Mouse (Mus musculus): ENCODE measurements around the gene Ppm1d. TPM values are rescaled to one million over a fixed set of nuclear protein-coding genes. Genes with fewer than 3 reads are reported as not detected.

Ppm1d gene
- polyA plus RNA-seq (2012; rRNA removed): 16.0 and 16.7 TPM in 2 replicates

DNA sequence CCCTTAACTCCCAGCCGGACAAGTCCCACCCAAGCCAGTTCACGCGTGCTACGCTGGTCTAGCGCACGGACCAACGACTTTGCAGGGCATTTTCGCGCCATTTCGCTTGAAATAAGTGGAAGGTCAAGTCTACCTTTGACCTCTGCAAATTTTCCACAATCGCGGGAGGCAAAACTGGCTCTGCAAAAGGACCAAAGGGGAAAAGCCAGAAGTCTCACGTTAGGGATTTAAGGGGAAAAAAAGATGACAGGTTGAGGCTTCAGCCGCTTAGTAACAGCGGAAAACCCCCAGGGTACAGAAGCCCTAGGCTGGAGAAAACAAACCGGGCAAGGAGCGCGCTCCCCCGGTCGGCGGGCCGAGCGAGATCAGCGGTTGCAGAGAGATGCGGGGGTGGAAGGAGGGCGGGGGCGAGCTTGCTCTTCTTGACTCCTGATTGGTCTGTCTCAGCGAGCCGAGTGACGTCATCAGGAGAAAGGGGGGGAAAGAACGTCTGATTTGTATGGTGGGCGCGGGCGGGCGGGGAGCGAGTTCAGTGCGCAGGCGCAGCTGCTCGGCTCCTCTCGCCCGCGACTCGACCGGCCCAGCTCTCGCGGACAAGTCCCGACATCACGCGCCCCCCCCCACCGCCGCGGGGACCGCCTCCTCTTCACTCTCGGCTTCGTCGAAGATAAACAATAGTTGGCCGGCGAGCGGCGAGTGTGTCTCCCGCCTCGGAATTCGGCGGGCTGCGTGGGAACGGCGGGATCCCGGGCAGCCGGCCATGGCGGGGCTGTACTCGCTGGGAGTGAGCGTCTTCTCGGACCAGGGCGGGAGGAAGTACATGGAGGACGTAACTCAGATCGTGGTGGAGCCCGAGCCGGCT lies at the start of gene Ppm1d:
Gene Ppm1d, plus strand, starts transcription at position 532 of the 862 bp plus-strand sequence.

GRCm38 (mm10) chr11:85352539-85353380 lies 41.7 kb downstream of the Ppm1d start, which contains the start of gene Bcas3:
Gene Bcas3 (plus strand): TSS chr11:85353167.

Other genes with a start within 250 kb of the Ppm1d start
- 31.1 and 32.5 TPM in 2 replicates for gene Usp32, start 171.1 kb upstream of the Ppm1d start, polyA plus RNA-seq (2012; rRNA removed)
- gene 1700125H20Rik, start 140.8 kb upstream of the Ppm1d start, polyA plus RNA-seq (2012; rRNA removed): 0.16 TPM in 1 of 2 replicates, not detected in the other
- gene Appbp2, start 76.1 kb upstream of the Ppm1d start, polyA plus RNA-seq (2012; rRNA removed): 38.8 and 39.2 TPM in 2 replicates
- gene Bcas3, start 41.9 kb downstream of the Ppm1d start, polyA plus RNA-seq (2012; rRNA removed): 13.9 and 16.3 TPM in 2 replicates

Measured in central nervous system, embryonic 18 days (tissue).